Mouse (Mus musculus) effector memory CD4-positive, alpha-beta T cell, adult 5 months (primary cell): ENCODE data around the gene Il1a. TPM values are rescaled to one million over a fixed set of nuclear protein-coding genes. Genes with fewer than 3 reads are reported as not detected.

Source experiments
- polyA plus RNA-seq: library from polyadenylated mRNA; unstranded; fragments of 100-300 nt; shearing (Covaris generic); gene quantifications from one replicate; pipeline ENCODE4 v1.2.1, GENCODE M21; 2017

The Il1a gene
- polyA plus RNA-seq = not detected

DNA sequence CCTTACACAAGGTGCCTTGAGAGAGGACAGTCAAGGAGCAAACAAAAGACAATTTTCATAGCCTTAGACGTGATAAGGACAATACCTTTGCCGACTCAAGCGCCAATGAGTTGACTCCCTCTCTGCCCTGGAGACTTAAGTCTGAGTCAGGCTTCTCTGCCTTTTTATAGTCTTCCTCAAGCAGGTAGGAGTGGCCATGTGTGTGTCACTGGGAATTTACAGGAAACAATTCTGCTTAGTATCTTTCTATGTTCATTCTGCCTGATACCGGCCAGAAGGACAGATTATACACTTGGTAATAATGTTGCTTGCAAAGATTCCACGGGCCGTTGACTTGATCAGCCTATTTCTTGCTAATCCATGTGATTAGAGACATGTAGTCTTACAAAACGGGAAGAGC lies at the start of gene Il1a:
Il1a (minus strand) TSS at position 137 of the 400 bp plus-strand sequence.

GRCm38 (mm10) chr2:129296671-129297588 lies 12.8 kb downstream of the Il1a start, which contains the start of gene Ckap2l:
TSS of gene Ckap2l (minus strand) at chr2:129297212.

Other genes starting within 250 kb of the Il1a start
- 3.4 TPM for gene Ttl, start 244.0 kb downstream of the Il1a start, polyA plus RNA-seq
- 20.7 TPM for gene Polr1b, start 209.0 kb downstream of the Il1a start, polyA plus RNA-seq
- gene Chchd5, start 180.3 kb downstream of the Il1a start, polyA plus RNA-seq = 8.7 TPM
- 144 TPM for gene Slc20a1, start 111.2 kb downstream of the Il1a start, polyA plus RNA-seq
- gene Ckap2l, start 12.8 kb downstream of the Il1a start, polyA plus RNA-seq = 0.49 TPM
- gene Il1b, start 61.2 kb upstream of the Il1a start, polyA plus RNA-seq = 1.1 TPM
- gene F830045P16Rik, start 226.6 kb upstream of the Il1a start, polyA plus RNA-seq = not detected